Mouse (Mus musculus): ENCODE measurements at regions not wholly inside any gene's neighbourhood (a gene's known extent, or its start where the extent isn't known, plus 50 kb on each side); places are given as distances from the start of the nearest gene placed in this dataset. TPM values are rescaled to one million over a fixed set of nuclear protein-coding genes. Genes with fewer than 3 reads are reported as not detected.

GRCm38 (mm10) chr9:8273253-8273652 is 139.2 kb upstream of the Cep126 start:
- TF ChIP-seq USF1 (IDR thresholded peaks at IDR 0.05; ENCODE audit: low read depth): no peak
- no peak for TF ChIP-seq MYOD1 (IDR thresholded peaks at IDR 0.05; ENCODE audit: control insufficient read depth, insufficient read length, low read depth)
- TF ChIP-seq FOSL1 (IDR thresholded peaks at IDR 0.05; ENCODE audit: insufficient read depth, low read length, poor library complexity, severe bottlenecking): no peak
- no peak for TF ChIP-seq MYOG (IDR thresholded peaks at IDR 0.05; ENCODE audit: control insufficient read depth, extremely low read depth, insufficient read length)
- no peak for TF ChIP-seq MAX (IDR thresholded peaks at IDR 0.05)
- TF ChIP-seq CTCF (IDR thresholded peaks at IDR 0.05; ENCODE audit: control insufficient read depth, insufficient read depth, insufficient read length): no peak
- no peak for TF ChIP-seq CEBPB (IDR thresholded peaks at IDR 0.05; ENCODE audit: low read depth)

GRCm38 (mm10) chr9:8249542-8249941 is 115.4 kb upstream of the Cep126 start:
- TF ChIP-seq MYOD1 (IDR thresholded peaks at IDR 0.05; ENCODE audit: control insufficient read depth, insufficient read length, low read depth) (no peak), MYOG (IDR thresholded peaks at IDR 0.05; ENCODE audit: control insufficient read depth, extremely low read depth, insufficient read length) (no peak), MAX (IDR thresholded peaks at IDR 0.05) (no peak)
- Histone ChIP-seq H3K79me2 (ENCODE audit: control insufficient read depth, insufficient read depth) (no peaks in the 10 kb centered on the region), H3K36me3 (ENCODE audit: control insufficient read depth, insufficient read depth) (no peaks in the 10 kb centered on the region), H3ac (ENCODE audit: control insufficient read depth, insufficient read length, low read depth) (no peak overlapping the region), H3K79me3 (ENCODE audit: low read depth) (no peaks in the 10 kb centered on the region), H3K4me3 (ENCODE audit: insufficient read depth, poor library complexity, severe bottlenecking) (no peak overlapping the region), H3K27me3 (ENCODE audit: control insufficient read depth, insufficient read depth, insufficient read length) (no peaks in the 10 kb centered on the region)

More at GRCm38 (mm10) chr9:8273253-8273652, 139.2 kb upstream of the Cep126 start:
- H3K4me3 ChIP-seq (ENCODE audit: insufficient read depth, poor library complexity, severe bottlenecking): no peak overlapping the region
- no peaks in the 10 kb centered on the region for H3K27me3 ChIP-seq (ENCODE audit: control insufficient read depth, insufficient read depth, insufficient read length)
- no peaks in the 10 kb centered on the region for H3K79me3 ChIP-seq (ENCODE audit: low read depth)
- H3K79me2 ChIP-seq (ENCODE audit: control insufficient read depth, insufficient read depth): no peaks in the 10 kb centered on the region
- no peak overlapping the region for H3ac ChIP-seq (ENCODE audit: control insufficient read depth, insufficient read length, low read depth)
- no peaks in the 10 kb centered on the region for H3K36me3 ChIP-seq (ENCODE audit: control insufficient read depth, insufficient read depth)

GRCm38 (mm10) chr9:8228078-8228477 is 94.0 kb upstream of the Cep126 start:
- H3K36me3 ChIP-seq (ENCODE audit: control insufficient read depth, insufficient read depth): no peaks in the 10 kb centered on the region
- no peaks in the 10 kb centered on the region for H3K79me2 ChIP-seq (ENCODE audit: control insufficient read depth, insufficient read depth)
- TF ChIP-seq CEBPB (IDR thresholded peaks at IDR 0.05; ENCODE audit: low read depth) (no peak), USF1 (IDR thresholded peaks at IDR 0.05; ENCODE audit: low read depth) (no peak), MAX (IDR thresholded peaks at IDR 0.05) (no peak), CTCF (IDR thresholded peaks at IDR 0.05; ENCODE audit: control insufficient read depth, insufficient read depth, insufficient read length) (no peak), FOSL1 (IDR thresholded peaks at IDR 0.05; ENCODE audit: insufficient read depth, low read length, poor library complexity, severe bottlenecking) (no peak), MYOG (IDR thresholded peaks at IDR 0.05; ENCODE audit: control insufficient read depth, extremely low read depth, insufficient read length) (no peak), MYOD1 (IDR thresholded peaks at IDR 0.05; ENCODE audit: control insufficient read depth, insufficient read length, low read depth) (no peak)
- H3K27me3 ChIP-seq (ENCODE audit: control insufficient read depth, insufficient read depth, insufficient read length): no peaks in the 10 kb centered on the region
- no peak overlapping the region for H3K4me3 ChIP-seq (ENCODE audit: insufficient read depth, poor library complexity, severe bottlenecking)
- no peaks in the 10 kb centered on the region for H3K79me3 ChIP-seq (ENCODE audit: low read depth)
- H3ac ChIP-seq (ENCODE audit: control insufficient read depth, insufficient read length, low read depth): no peak overlapping the region

GRCm38 (mm10) chr9:8226415-8226814 is 92.3 kb upstream of the Cep126 start:
- H3K27me3 ChIP-seq (ENCODE audit: control insufficient read depth, insufficient read depth, insufficient read length): no peaks in the 10 kb centered on the region
- H3K4me3 ChIP-seq (ENCODE audit: insufficient read depth, poor library complexity, severe bottlenecking): no peak overlapping the region
- no peak for TF ChIP-seq MYOG (IDR thresholded peaks at IDR 0.05; ENCODE audit: control insufficient read depth, extremely low read depth, insufficient read length)
- TF ChIP-seq FOSL1 (IDR thresholded peaks at IDR 0.05; ENCODE audit: insufficient read depth, low read length, poor library complexity, severe bottlenecking): no peak
- no peak for TF ChIP-seq CEBPB (IDR thresholded peaks at IDR 0.05; ENCODE audit: low read depth)
- no peak for TF ChIP-seq MAX (IDR thresholded peaks at IDR 0.05)
- no peak for TF ChIP-seq USF1 (IDR thresholded peaks at IDR 0.05; ENCODE audit: low read depth)
- no peaks in the 10 kb centered on the region for H3K79me3 ChIP-seq (ENCODE audit: low read depth)
- no peaks in the 10 kb centered on the region for H3K36me3 ChIP-seq (ENCODE audit: control insufficient read depth, insufficient read depth)
- no peaks in the 10 kb centered on the region for H3K79me2 ChIP-seq (ENCODE audit: control insufficient read depth, insufficient read depth)
- no peak overlapping the region for H3ac ChIP-seq (ENCODE audit: control insufficient read depth, insufficient read length, low read depth)

- H3K79me2 ChIP-seq (ENCODE audit: control insufficient read depth, insufficient read depth): no peaks in the 10 kb centered on the region
- TF ChIP-seq CEBPB (IDR thresholded peaks at IDR 0.05; ENCODE audit: low read depth): peak; percentile 66
- TF ChIP-seq MAX (IDR thresholded peaks at IDR 0.05): no peak
- TF ChIP-seq USF1 (IDR thresholded peaks at IDR 0.05; ENCODE audit: low read depth): no peak
- no peaks in the 10 kb centered on the region for H3K79me3 ChIP-seq (ENCODE audit: low read depth)
- H3K4me3 ChIP-seq (ENCODE audit: insufficient read depth, poor library complexity, severe bottlenecking): no peak overlapping the region
- H3K36me3 ChIP-seq (ENCODE audit: control insufficient read depth, insufficient read depth): no peaks in the 10 kb centered on the region
- no peak overlapping the region for H3ac ChIP-seq (ENCODE audit: control insufficient read depth, insufficient read length, low read depth)
- H3K27me3 ChIP-seq (ENCODE audit: control insufficient read depth, insufficient read depth, insufficient read length): no peaks in the 10 kb centered on the region
Measured at GRCm38 (mm10) chr9:8208855-8209254, 74.8 kb upstream of the Cep126 start.

- TF ChIP-seq MYOG (IDR thresholded peaks at IDR 0.05; ENCODE audit: control insufficient read depth, extremely low read depth, insufficient read length) (no peak), CEBPB (IDR thresholded peaks at IDR 0.05; ENCODE audit: low read depth) (no peak), MAX (IDR thresholded peaks at IDR 0.05) (no peak), USF1 (IDR thresholded peaks at IDR 0.05; ENCODE audit: low read depth) (no peak), MYOD1 (IDR thresholded peaks at IDR 0.05; ENCODE audit: control insufficient read depth, insufficient read length, low read depth) (no peak), CTCF (IDR thresholded peaks at IDR 0.05; ENCODE audit: control insufficient read depth, insufficient read depth, insufficient read length) (no peak), FOSL1 (IDR thresholded peaks at IDR 0.05; ENCODE audit: insufficient read depth, low read length, poor library complexity, severe bottlenecking) (no peak)
- no peaks in the 10 kb centered on the region for H3K36me3 ChIP-seq (ENCODE audit: control insufficient read depth, insufficient read depth)
Measured at GRCm38 (mm10) chr9:8185433-8185832, 51.3 kb upstream of the Cep126 start.

More at GRCm38 (mm10) chr9:8185433-8185832, 51.3 kb upstream of the Cep126 start:
- H3K79me3 ChIP-seq (ENCODE audit: low read depth): no peaks in the 10 kb centered on the region
- no peaks in the 10 kb centered on the region for H3K79me2 ChIP-seq (ENCODE audit: control insufficient read depth, insufficient read depth)
- H3ac ChIP-seq (ENCODE audit: control insufficient read depth, insufficient read length, low read depth): no peak overlapping the region
- H3K4me3 ChIP-seq (ENCODE audit: insufficient read depth, poor library complexity, severe bottlenecking): no peak overlapping the region
- H3K27me3 ChIP-seq (ENCODE audit: control insufficient read depth, insufficient read depth, insufficient read length): no peaks in the 10 kb centered on the region

Small RNA genes lying in the stretch of these regions (microRNA-seq; reads per million reads assigned to microRNA genes)
- not detected for gene Mir1899 (ENCODE audit: borderline microRNAs expressed)
